8 mouse cellular contexts compared by ENCODE assay signal in the genomic region with DNA sequence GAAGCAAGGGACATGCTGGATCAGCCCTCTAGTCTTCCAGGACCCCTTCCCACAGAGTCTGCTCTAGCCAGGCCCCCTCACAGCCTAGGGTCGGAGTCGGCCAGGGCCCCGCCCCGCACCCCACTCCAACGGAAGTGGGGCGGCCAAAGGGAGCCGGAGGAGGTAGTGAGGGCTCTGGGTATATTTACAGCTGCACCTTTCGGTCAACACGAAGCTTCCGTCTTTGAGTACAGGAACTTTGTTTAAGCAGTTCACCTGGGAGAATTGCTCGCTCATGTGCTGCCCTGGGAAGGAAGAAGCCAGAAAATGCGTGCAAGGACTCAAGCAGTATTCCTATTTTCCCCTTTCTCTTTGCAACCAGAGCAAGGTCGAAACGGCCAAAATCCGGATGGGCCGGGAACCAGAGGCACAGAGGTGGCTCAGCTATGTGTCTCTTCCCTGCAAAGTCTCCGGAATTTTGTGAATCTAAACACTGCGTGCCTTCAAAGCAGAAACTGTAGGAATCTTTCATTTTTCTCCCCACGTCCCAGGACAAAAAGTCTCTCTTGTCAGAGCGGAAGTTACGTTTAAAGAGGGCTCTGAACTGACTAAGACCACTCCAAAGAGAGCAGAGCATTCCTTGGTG. TPM values are rescaled to one million over a fixed set of nuclear protein-coding genes. Genes with fewer than 3 reads are reported as not detected.
DNase-seq lines count a peak whose midpoint lies in the region; ATAC-seq lines count a peak whose summit lies in the region.

No protein-coding gene starts in this region.

- H3K79me2 ChIP-seq in macrophage (ENCODE audit: inconsistent target), result no peaks in the 10 kb centered on the region

- H3K36me3 ChIP-seq in heart, embryonic 12.5 days, result no peaks in the 10 kb centered on the region
- no peaks in the 10 kb centered on the region for H3K36me3 ChIP-seq in macrophage (ENCODE audit: inconsistent target)

- 13% methylated on average over 21 of the region's 21 CpGs for WGBS in heart, embryonic 12.5 days
- WGBS in macrophage (ENCODE audit: missing documents), result 26% methylated on average over 21 of the region's 21 CpGs

- peak; percentile 37 for DNase-seq in urinary bladder, adult 2 months (ENCODE audit: low spot score)
- no peak for DNase-seq in urinary bladder, postnatal 10 days (ENCODE audit: low spot score)
- DNase-seq in kidney, postnatal 10 days, result peak; percentile 59
- peak; percentile 37 for DNase-seq in testis, postnatal 14 days (ENCODE audit: low spot score)
- DNase-seq in yolk sac, embryonic 10.5 days (ENCODE audit: low spot score), result no peak
- DNase-seq in frontal cortex, adult 2 months (ENCODE audit: extremely low spot score in 1 of 2, low spot score in 1 of 2), result no peak

- H3K4me1 ChIP-seq in heart, embryonic 12.5 days (replicated peaks), result peaks cover 21% of the 10 kb centered on the region

- H3K4me2 ChIP-seq in heart, embryonic 12.5 days, result peak overlapping the region; percentile 81

- no peaks in the 10 kb centered on the region; the same call in 1 of the 2 replicates for H3K27me3 ChIP-seq in heart, embryonic 12.5 days (replicated peaks)

- ATAC-seq in heart, embryonic 12.5 days (ENCODE audit: insufficient number of reproducible peaks, low FRiP score), result no peak

- H3K4me3 ChIP-seq in heart, embryonic 12.5 days, result peak overlapping the region; percentile 47
- H3K4me3 ChIP-seq in macrophage (ENCODE audit: inconsistent target), result peak overlapping the region; percentile 77

- no peak overlapping the region for H3K27ac ChIP-seq in heart, embryonic 12.5 days (ENCODE audit: poor library complexity, severe bottlenecking)
- H3K27ac ChIP-seq in macrophage, result no peak overlapping the region

- H3K9me3 ChIP-seq in heart, embryonic 12.5 days (replicated peaks), result no peaks in the 10 kb centered on the region

- H3K9ac ChIP-seq in heart, embryonic 12.5 days, result peak overlapping the region; percentile 68; the same call in 1 of the 2 replicates

RNA-seq across cellular contexts. Expression of gene Gstt2, which starts 3.7 kb away (rescaled TPM):
- 107 and 144 TPM in 2 replicates for polyA plus RNA-seq in urinary bladder, adult 2 months (2012; rRNA removed)
- polyA plus RNA-seq in heart, embryonic 12.5 days (2016; fragmentation: Nextera tagmentation; extraction: Ambion mirVana), result 7.2 and 8.1 TPM in 2 replicates
- total RNA-seq in macrophage (2018; cell fraction: chromatin; rRNA removed), result 10 to 100 TPM; 12.9 to 63.7 (median 26.1) TPM
- total RNA-seq in macrophage (2018; cell fraction: cytosol; rRNA removed), result 10 to 100 TPM in 8 of 26 experiments, 1 to 10 TPM in 18; 3.9 to 14.5 (median 8.0) TPM
- 10 to 100 TPM; 18.2 to 64.6 (median 29.2) TPM for total RNA-seq in macrophage (2018; cell fraction: nucleus; rRNA removed)
- 6.2 to 19.7 TPM (median 10.8 TPM) in 3 replicates for polyA plus RNA-seq in macrophage (2018)
- 17.8 and 20.9 TPM in 2 replicates for polyA plus RNA-seq in frontal cortex, adult 2 months (2012; rRNA removed)

RNA-seq across cellular contexts. Expression of gene Gstt4, which starts 11.2 kb away (rescaled TPM):
- 0.11 TPM in 1 of 2 replicates, not detected in the other for polyA plus RNA-seq in urinary bladder, adult 2 months (2012; rRNA removed)
- not detected in 2 replicates for polyA plus RNA-seq in heart, embryonic 12.5 days (2016; fragmentation: Nextera tagmentation; extraction: Ambion mirVana)
- 1 to 10 TPM in 3 of 26 experiments, not detected in 23; 1.1 to 2.5 (median 1.7) TPM for total RNA-seq in macrophage (2018; cell fraction: chromatin; rRNA removed)
- total RNA-seq in macrophage (2018; cell fraction: cytosol; rRNA removed), result 1 to 10 TPM in 6 of 26 experiments, under 1 TPM in 8, not detected in 12; 0.17 to 2.2 (median 0.84) TPM
- 1 to 10 TPM in 9 of 26 experiments, under 1 TPM in 4, not detected in 13; 0.60 to 3.2 (median 1.4) TPM for total RNA-seq in macrophage (2018; cell fraction: nucleus; rRNA removed)
- not detected in 3 replicates for polyA plus RNA-seq in macrophage (2018)
- not detected in 2 replicates for polyA plus RNA-seq in frontal cortex, adult 2 months (2012; rRNA removed)

RNA-seq across cellular contexts. Expression of gene Mif, which starts 26.5 kb away (rescaled TPM):
- 542 and 602 TPM in 2 replicates for polyA plus RNA-seq in urinary bladder, adult 2 months (2012; rRNA removed)
- 2,266 and 2,393 TPM in 2 replicates for polyA plus RNA-seq in heart, embryonic 12.5 days (2016; fragmentation: Nextera tagmentation; extraction: Ambion mirVana)
- total RNA-seq in macrophage (2018; cell fraction: chromatin; rRNA removed), result 10 to 100 TPM in 7 of 26 experiments, 1 to 10 TPM in 16, not detected in 3; 3.2 to 74.7 (median 7.6) TPM
- 100 to 1,000 TPM; 268 to 464 (median 337) TPM for total RNA-seq in macrophage (2018; cell fraction: cytosol; rRNA removed)
- total RNA-seq in macrophage (2018; cell fraction: nucleus; rRNA removed), result 10 to 100 TPM; 23.0 to 64.2 (median 37.3) TPM
- polyA plus RNA-seq in macrophage (2018), result 121 to 436 TPM (median 382 TPM) in 3 replicates
- polyA plus RNA-seq in frontal cortex, adult 2 months (2012; rRNA removed), result 1,072 and 1,398 TPM in 2 replicates

RNA-seq across cellular contexts. Expression of gene Gstt1, which starts 35.2 kb away (rescaled TPM):
- polyA plus RNA-seq in urinary bladder, adult 2 months (2012; rRNA removed), result 160 and 208 TPM in 2 replicates
- 3.9 and 4.2 TPM in 2 replicates for polyA plus RNA-seq in heart, embryonic 12.5 days (2016; fragmentation: Nextera tagmentation; extraction: Ambion mirVana)
- 1 to 10 TPM in 6 of 26 experiments, under 1 TPM in 5, not detected in 15; 0.58 to 5.4 (median 1.6) TPM for total RNA-seq in macrophage (2018; cell fraction: chromatin; rRNA removed)
- 1 to 10 TPM in 19 of 26 experiments, under 1 TPM in 7; 0.65 to 5.7 (median 2.0) TPM for total RNA-seq in macrophage (2018; cell fraction: cytosol; rRNA removed)
- 1 to 10 TPM in 12 of 26 experiments, under 1 TPM in 2, not detected in 12; 0.76 to 5.9 (median 2.6) TPM for total RNA-seq in macrophage (2018; cell fraction: nucleus; rRNA removed)
- polyA plus RNA-seq in macrophage (2018), result 0.27 to 1.5 TPM (median 0.67 TPM) in 3 replicates
- polyA plus RNA-seq in frontal cortex, adult 2 months (2012; rRNA removed), result 29.8 and 39.9 TPM in 2 replicates

RNA-seq across cellular contexts. Expression of gene Gstt3, which starts 52.4 kb away (rescaled TPM):
- 130 and 148 TPM in 2 replicates for polyA plus RNA-seq in urinary bladder, adult 2 months (2012; rRNA removed)
- 2.7 and 3.2 TPM in 2 replicates for polyA plus RNA-seq in heart, embryonic 12.5 days (2016; fragmentation: Nextera tagmentation; extraction: Ambion mirVana)
- total RNA-seq in macrophage (2018; cell fraction: chromatin; rRNA removed), result 1 to 10 TPM in 17 of 26 experiments, under 1 TPM in 1, not detected in 8; 0.44 to 6.1 (median 2.5) TPM
- 1 to 10 TPM; 2.5 to 6.9 (median 3.8) TPM for total RNA-seq in macrophage (2018; cell fraction: cytosol; rRNA removed)
- total RNA-seq in macrophage (2018; cell fraction: nucleus; rRNA removed), result 1 to 10 TPM in 25 of 26 experiments, under 1 TPM in 1; 0.81 to 5.7 (median 3.0) TPM
- polyA plus RNA-seq in macrophage (2018), result 2.9 to 4.2 TPM (median 4.1 TPM) in 3 replicates
- polyA plus RNA-seq in frontal cortex, adult 2 months (2012; rRNA removed), result 8.6 and 10.4 TPM in 2 replicates

Comparison
In these comparisons a context has a peak if more than half of its experiments do, and no peak if none do; other contexts are left out.
1. DNase-seq: peak in urinary bladder, adult 2 months (single experiment), kidney, postnatal 10 days (single experiment) and testis, postnatal 14 days (single experiment); none in urinary bladder, postnatal 10 days (single experiment), yolk sac, embryonic 10.5 days (single experiment) and frontal cortex, adult 2 months (0 of 2).